Mouse (Mus musculus): Measurements from ENCODE around the gene Olfr823.

GRCm38 (mm10) chr10:130144121-130144520 lies 28.9 kb upstream of the Olfr823 start:
- TF ChIP-seq CTCF (IDR thresholded peaks at IDR 0.05; ENCODE audit: low read depth) (no peak), EP300 (IDR thresholded peaks at IDR 0.05; ENCODE audit: low read depth) (no peak)
